Mouse (Mus musculus): Measurements from ENCODE around the gene Ptgdr2.

The Ptgdr2 gene

GRCm38 (mm10) chr19:10930641-10931040 is 6.3 kb upstream of the Ptgdr2 start:
- DNase-seq (ENCODE audit: low spot score in 2 of 2), result no peak

- peak; percentile 56 to 59 for DNase-seq (ENCODE audit: low spot score in 2 of 2)
Measured at GRCm38 (mm10) chr19:10935029-10935428, 1.9 kb upstream of the Ptgdr2 start.

- no peak for DNase-seq (ENCODE audit: low spot score in 2 of 2)
Measured at GRCm38 (mm10) chr19:10936077-10936476, 883 bp upstream of the Ptgdr2 start.

GRCm38 (mm10) chr19:10938771-10939170 is 1.8 kb downstream of the Ptgdr2 start:
- no peak for DNase-seq (ENCODE audit: low spot score in 2 of 2)

- peak; percentile 80 to 82 for DNase-seq (ENCODE audit: low spot score in 2 of 2)
Measured at GRCm38 (mm10) chr19:10940097-10940800, 3.3 kb downstream of the Ptgdr2 start.

GRCm38 (mm10) chr19:10940801-10941457 is 4.0 kb downstream of the Ptgdr2 start:
- peak; percentile 55 to 60 for DNase-seq (ENCODE audit: low spot score in 2 of 2)

- no peak for DNase-seq (ENCODE audit: low spot score in 2 of 2)
Measured at GRCm38 (mm10) chr19:10943955-10944354, 7.0 kb downstream of the Ptgdr2 start.

- no peak for DNase-seq (ENCODE audit: low spot score in 2 of 2)
Measured at GRCm38 (mm10) chr19:10946506-10946905, 9.5 kb downstream of the Ptgdr2 start.

GRCm38 (mm10) chr19:10947219-10947618 is 10.3 kb downstream of the Ptgdr2 start:
- no peak for DNase-seq (ENCODE audit: low spot score in 2 of 2)

- DNase-seq (ENCODE audit: low spot score in 2 of 2), result no peak
Measured at GRCm38 (mm10) chr19:10948416-10948815, 11.5 kb downstream of the Ptgdr2 start.

- peak; percentile 98 for DNase-seq (ENCODE audit: low spot score in 2 of 2)
Measured at GRCm38 (mm10) chr19:10949112-10949511, 12.2 kb downstream of the Ptgdr2 start, which contains the start of gene Ccdc86. Gene Ccdc86, minus strand, starts transcription at chr19:10949266.

GRCm38 (mm10) chr19:10949558-10949957 is 12.6 kb downstream of the Ptgdr2 start:
- DNase-seq (ENCODE audit: low spot score in 2 of 2), result no peak

- peak; percentile 68 to 71 for DNase-seq (ENCODE audit: low spot score in 2 of 2)
Measured at GRCm38 (mm10) chr19:10952021-10952939, 15.3 kb downstream of the Ptgdr2 start.

- peak in 1 of 2 experiments; percentile 45 for DNase-seq (ENCODE audit: low spot score in 2 of 2)
Measured at GRCm38 (mm10) chr19:10959085-10959977, 22.4 kb downstream of the Ptgdr2 start.

- DNase-seq (ENCODE audit: low spot score in 2 of 2), result no peak
Measured at GRCm38 (mm10) chr19:10959978-10960346, 23.0 kb downstream of the Ptgdr2 start.

- no peak for DNase-seq (ENCODE audit: low spot score in 2 of 2)
Measured at GRCm38 (mm10) chr19:10965721-10966120, 28.8 kb downstream of the Ptgdr2 start.

GRCm38 (mm10) chr19:10968578-10968977 is 31.6 kb downstream of the Ptgdr2 start:
- no peak for DNase-seq (ENCODE audit: low spot score in 2 of 2)

- DNase-seq (ENCODE audit: low spot score in 2 of 2), result no peak
Measured at GRCm38 (mm10) chr19:10970457-10970856, 33.5 kb downstream of the Ptgdr2 start.

GRCm38 (mm10) chr19:10972660-10973059 is 35.7 kb downstream of the Ptgdr2 start:
- no peak for DNase-seq (ENCODE audit: low spot score in 2 of 2)

GRCm38 (mm10) chr19:10973187-10973586 is 36.2 kb downstream of the Ptgdr2 start:
- DNase-seq (ENCODE audit: low spot score in 2 of 2), result no peak

GRCm38 (mm10) chr19:10974238-10974865 is 37.4 kb downstream of the Ptgdr2 start, which contains the start of gene Ms4a10:
Gene Ms4a10, minus strand, starts transcription at chr19:10974670.
- no peak for DNase-seq (ENCODE audit: low spot score in 2 of 2)

All from right cerebral cortex, postnatal 10 days (tissue).